Mouse (Mus musculus) embryonic facial prominence, embryonic 15.5 days (tissue): Measurements from ENCODE around the gene Thsd4. TPM values are rescaled to one million over a fixed set of nuclear protein-coding genes. Genes with fewer than 3 reads are reported as not detected.

ENCODE experiments used
- ATAC-seq: fragments of 200-750 bp; cut with Nextera tagmentation; 2 replicates; pipeline ENCODE4 v1.8.0; 2017; ENCODE audit warnings: low read depth, moderate TSS enrichment; ENCODE audit not compliant: insufficient number of reproducible peaks, low FRiP score, low TSS enrichment
- H3K27ac ChIP-seq: fragments of 300-500 bp; sonication (generic); replicated peaks from 2 replicates; pipeline ENCODE4 v1.5.1; 2015; ENCODE audit warnings: mild to moderate bottlenecking, inconsistent platforms
- H3K27me3 ChIP-seq: fragments of 300-500 bp; sonication (generic); 2 replicates; pipeline ENCODE4 v1.6.1; 2015; ENCODE audit warnings: inconsistent platforms
- H3K36me3 ChIP-seq: fragments of 300-500 bp; sonication (generic); 2 replicates; pipeline ENCODE4 v1.6.1; 2015; ENCODE audit warnings: mild to moderate bottlenecking, inconsistent platforms
- H3K4me1 ChIP-seq: fragments of 300-500 bp; sonication (generic); 2 replicates; pipeline ENCODE4 v1.6.1; 2015; ENCODE audit warnings: inconsistent platforms
- H3K4me2 ChIP-seq: fragments of 300-500 bp; sonication (generic); replicated peaks from 2 replicates; pipeline ENCODE4 v1.6.1; 2015; ENCODE audit warnings: mild to moderate bottlenecking, inconsistent platforms
- H3K4me3 ChIP-seq: fragments of 300-500 bp; sonication (generic); replicated peaks from 2 replicates; pipeline ENCODE4 v1.5.1; 2015; ENCODE audit warnings: mild to moderate bottlenecking, inconsistent platforms
- H3K9ac ChIP-seq: fragments of 300-500 bp; sonication (generic); 2 replicates; pipeline ENCODE4 v1.6.1; 2015; ENCODE audit warnings: inconsistent platforms
- H3K9me3 ChIP-seq: fragments of 300-500 bp; sonication (generic); replicated peaks from 2 replicates; pipeline ENCODE4 v1.6.1; 2016; ENCODE audit warnings: inconsistent platforms
- WGBS: fragments of 180-500 bp; shearing (Covaris S2); methylation state at CpG from one replicate; pipeline ENCODE4 v1.1.7; 2015; 5-methylcytosine and 5-hydroxymethylcytosine counted together
- polyA plus RNA-seq: library from polyadenylated mRNA; unstranded; fragments of >200 nt; fragmentation: Nextera tagmentation; extraction: Ambion mirVana; gene quantifications from 2 replicates; pipeline ENCODE4 v1.2.1, GENCODE M21; 2015

Thsd4 gene
- polyA plus RNA-seq, 1 experiment from 2014 or later, result 26.0 TPM

DNA sequence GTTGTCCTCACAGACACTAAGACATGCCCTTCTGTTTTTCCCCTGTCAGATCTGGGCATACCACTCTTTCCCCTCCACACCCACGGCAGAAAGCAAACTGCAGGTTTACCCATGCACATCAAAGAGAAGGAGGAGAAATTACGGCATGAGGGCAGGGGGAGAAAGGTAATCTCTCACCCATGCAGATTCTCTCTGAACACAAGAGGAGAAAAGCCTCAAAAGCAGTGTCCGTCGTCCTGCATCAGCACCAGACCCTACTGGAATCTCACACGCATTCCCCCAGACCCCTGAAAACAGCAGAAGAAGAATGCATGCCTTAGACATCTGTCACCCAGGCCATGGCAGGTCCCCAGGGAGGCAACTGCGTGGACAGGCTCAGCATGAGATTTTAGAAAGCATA lies 381.4 kb downstream of the Thsd4 start:
- no peaks in the 10 kb centered on the region for H3K36me3 ChIP-seq
- peak overlapping the region; percentile 42 for H3K4me2 ChIP-seq
- ATAC-seq, result no peak
- H3K9me3 ChIP-seq, result no peaks in the 10 kb centered on the region
- H3K4me3 ChIP-seq, result peak overlapping the region; percentile 37
- H3K27ac ChIP-seq, result peak overlapping the region; percentile 48
- H3K27me3 ChIP-seq, result no peaks in the 10 kb centered on the region
- 29% methylated on average over 6 of the region's 6 CpGs for WGBS
- peaks cover 25% of the 10 kb centered on the region for H3K4me1 ChIP-seq
- 0 out of 2 replicates have a peak overlapping the region, but pooled peaks have one; percentile 10 for H3K9ac ChIP-seq

DNA sequence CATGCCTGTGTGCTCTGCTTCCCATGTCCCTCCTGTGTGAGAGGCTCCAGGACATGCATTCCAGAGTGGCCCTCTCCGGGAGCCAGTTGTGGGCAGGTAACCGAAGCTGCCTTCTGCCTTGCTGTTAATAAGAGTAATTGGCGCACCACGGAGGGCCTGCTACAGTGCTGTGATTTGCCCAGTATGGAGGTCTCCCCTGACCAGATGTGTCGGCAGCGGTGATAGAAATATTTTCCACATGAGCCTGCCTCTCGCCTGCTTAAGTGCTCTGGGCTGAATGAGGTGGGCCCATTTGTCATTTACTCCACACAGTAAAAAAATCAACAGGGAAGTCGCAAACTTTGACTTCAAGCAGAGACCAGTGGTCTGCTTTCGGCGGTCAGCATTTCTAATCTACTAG lies 382.4 kb downstream of the Thsd4 start:
- Histone ChIP-seq H3K9me3 (no peaks in the 10 kb centered on the region), H3K27ac (0 out of 2 replicates have a peak overlapping the region, but pooled peaks have one; percentile 48), H3K36me3 (no peaks in the 10 kb centered on the region), H3K9ac (no peak overlapping the region), H3K4me2 (peak overlapping the region; percentile 42), H3K27me3 (no peaks in the 10 kb centered on the region), H3K4me1 (peaks cover 25% of the 10 kb centered on the region), H3K4me3 (peak overlapping the region; percentile 37)
- ATAC-seq, result no peak
- WGBS, result 49% methylated on average over 10 of the region's 10 CpGs

DNA sequence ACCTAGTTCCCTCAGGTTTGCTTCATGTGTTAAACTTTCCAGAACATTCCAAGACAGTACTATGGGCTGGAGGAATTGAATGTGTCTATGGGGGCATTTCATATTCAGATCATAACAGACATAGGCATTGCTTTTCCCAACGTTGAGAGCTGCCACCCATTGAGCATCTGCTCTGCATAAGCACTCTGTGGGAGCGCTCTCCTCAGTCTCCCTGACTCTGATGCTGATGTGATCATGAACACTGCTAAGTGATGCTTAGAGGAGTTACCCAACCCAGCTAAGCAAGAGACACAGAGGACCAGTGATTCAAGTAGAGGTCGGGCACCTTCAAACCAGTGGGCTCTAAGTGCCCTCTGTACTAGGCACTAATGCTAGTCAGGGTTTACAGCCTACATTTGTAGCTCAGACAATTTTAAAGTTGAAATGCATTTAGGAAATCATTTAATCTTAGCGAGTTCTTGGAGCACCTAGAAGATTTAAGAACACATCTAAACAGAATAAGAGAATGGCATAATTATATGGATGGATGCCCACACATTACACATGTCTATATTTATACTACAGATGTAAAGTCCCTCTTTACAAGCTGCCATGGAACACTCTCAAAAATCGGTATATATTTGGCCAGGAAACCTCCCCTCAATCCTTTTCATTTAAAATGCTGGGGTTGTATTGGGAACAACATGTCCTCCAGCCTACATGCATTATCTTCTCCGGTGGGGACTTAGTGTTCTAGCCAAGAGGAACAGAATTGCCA lies 392.4 kb downstream of the Thsd4 start:
- Histone ChIP-seq H3K4me2 (no peak overlapping the region), H3K27me3 (no peaks in the 10 kb centered on the region), H3K9me3 (no peaks in the 10 kb centered on the region), H3K9ac (no peak overlapping the region), H3K27ac (no peak overlapping the region), H3K36me3 (no peaks in the 10 kb centered on the region), H3K4me1 (peaks cover 8% of the 10 kb centered on the region), H3K4me3 (no peak overlapping the region)
- 69% methylated on average over 6 of the region's 6 CpGs for WGBS
- no peak for ATAC-seq

DNA sequence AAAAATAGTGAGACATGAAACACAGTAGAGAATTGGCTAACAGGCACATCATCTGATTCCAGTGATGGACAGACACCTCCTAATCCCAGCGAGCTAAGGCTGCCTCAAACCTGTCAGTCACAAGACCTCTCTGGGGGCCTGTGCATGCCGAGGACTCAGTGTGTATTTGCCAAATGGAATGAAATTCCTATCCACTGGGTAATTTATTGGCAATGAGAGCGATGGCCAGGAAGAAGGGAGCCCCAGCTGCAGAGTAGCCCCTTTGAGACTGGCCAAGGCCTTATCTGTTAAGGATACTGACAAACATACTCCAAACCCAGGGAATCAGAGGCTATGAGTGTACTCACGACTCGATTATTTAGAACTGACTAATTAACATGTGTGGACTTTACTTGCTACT lies 394.9 kb downstream of the Thsd4 start:
- no peaks in the 10 kb centered on the region for H3K27me3 ChIP-seq
- H3K36me3 ChIP-seq, result no peaks in the 10 kb centered on the region
- WGBS, result 68% methylated on average over 5 of the region's 5 CpGs
- no peak for ATAC-seq
- H3K27ac ChIP-seq, result no peak overlapping the region
- peaks cover 13% of the 10 kb centered on the region for H3K4me1 ChIP-seq
- H3K9me3 ChIP-seq, result no peaks in the 10 kb centered on the region
- no peak overlapping the region for H3K9ac ChIP-seq
- H3K4me3 ChIP-seq, result no peak overlapping the region
- H3K4me2 ChIP-seq, result no peak overlapping the region

DNA sequence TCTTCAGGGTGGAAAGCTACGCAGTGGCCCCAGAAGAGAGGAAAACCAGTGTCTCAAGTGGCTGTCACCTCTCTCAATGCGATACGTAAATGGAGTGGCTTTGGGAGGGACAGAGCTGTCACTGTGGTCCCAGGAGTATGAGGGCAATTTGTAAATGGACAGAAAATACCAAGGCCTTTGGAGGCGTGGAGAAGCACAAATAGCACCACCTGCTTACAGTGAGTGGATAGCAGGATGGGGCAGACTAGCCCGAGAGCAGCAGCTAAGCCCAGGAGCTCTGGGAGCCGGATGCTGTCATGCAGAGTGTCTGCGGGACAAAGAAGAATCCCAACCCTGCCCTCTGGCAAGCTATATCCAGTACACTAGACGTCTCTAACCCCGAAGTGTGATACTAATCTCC lies 397.7 kb downstream of the Thsd4 start:
- Histone ChIP-seq H3K27ac (no peak overlapping the region), H3K36me3 (no peaks in the 10 kb centered on the region), H3K27me3 (no peaks in the 10 kb centered on the region), H3K4me2 (no peak overlapping the region), H3K9ac (no peak overlapping the region), H3K9me3 (no peaks in the 10 kb centered on the region), H3K4me1 (peaks cover 37% of the 10 kb centered on the region), H3K4me3 (no peak overlapping the region)
- WGBS, result 66% methylated on average over 9 of the region's 9 CpGs
- ATAC-seq, result no peak

DNA sequence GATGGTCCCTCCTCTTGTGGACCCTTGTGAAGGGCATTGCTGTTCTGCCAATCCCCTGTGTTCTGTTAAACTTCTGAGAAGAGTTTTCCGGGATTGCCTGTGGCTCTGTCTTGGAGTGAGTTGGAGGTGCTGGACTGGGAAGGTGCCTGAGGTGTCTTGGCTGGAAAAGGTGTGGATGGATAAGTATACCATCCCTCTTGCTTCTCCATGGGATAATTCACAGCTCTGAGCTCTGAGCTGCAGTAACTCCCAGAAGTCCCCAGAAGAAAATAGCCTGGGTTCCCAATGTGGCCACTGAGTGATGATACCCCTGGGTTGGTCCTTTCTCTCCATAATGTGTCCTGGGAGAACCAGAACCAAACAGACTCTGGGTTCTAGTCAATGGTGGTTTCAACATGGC lies 398.8 kb downstream of the Thsd4 start:
- 87% methylated on average over 1 of the region's 1 CpGs for WGBS
- H3K4me2 ChIP-seq, result no peak overlapping the region
- H3K9me3 ChIP-seq, result no peaks in the 10 kb centered on the region
- H3K27ac ChIP-seq, result no peak overlapping the region
- peaks cover 42% of the 10 kb centered on the region for H3K4me1 ChIP-seq
- no peaks in the 10 kb centered on the region for H3K36me3 ChIP-seq
- H3K4me3 ChIP-seq, result no peak overlapping the region
- no peaks in the 10 kb centered on the region for H3K27me3 ChIP-seq
- no peak overlapping the region for H3K9ac ChIP-seq
- ATAC-seq, result no peak

DNA sequence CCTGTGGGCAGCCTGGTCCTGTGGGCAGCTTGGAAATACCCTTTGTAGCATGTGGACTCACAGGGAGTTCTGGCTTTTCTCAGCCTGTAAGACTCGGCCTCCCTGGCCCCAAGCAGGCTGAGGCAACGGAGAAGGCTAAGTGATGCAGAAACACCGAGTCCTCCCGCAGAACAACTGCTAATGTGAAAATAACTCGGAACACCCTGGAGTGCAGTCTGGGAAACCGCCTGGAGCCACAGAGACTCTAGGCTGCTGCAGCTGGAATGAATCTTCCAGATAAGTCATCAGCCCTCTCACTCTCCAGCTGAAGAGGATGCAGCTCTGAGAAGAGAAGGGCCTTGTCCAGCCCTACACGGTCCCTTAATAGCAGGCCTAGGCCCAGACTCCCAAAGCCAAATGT lies 402.0 kb downstream of the Thsd4 start:
- Histone ChIP-seq H3K9me3 (no peaks in the 10 kb centered on the region), H3K27ac (peak overlapping the region; percentile 87), H3K4me2 (no peak overlapping the region), H3K4me1 (peaks cover 33% of the 10 kb centered on the region), H3K36me3 (no peaks in the 10 kb centered on the region), H3K27me3 (no peaks in the 10 kb centered on the region), H3K4me3 (no peak overlapping the region), H3K9ac (no peak overlapping the region)
- peak; percentile 81 for ATAC-seq
- whole genome bisulfite sequencing, result 25% methylated on average over 7 of the region's 7 CpGs

DNA sequence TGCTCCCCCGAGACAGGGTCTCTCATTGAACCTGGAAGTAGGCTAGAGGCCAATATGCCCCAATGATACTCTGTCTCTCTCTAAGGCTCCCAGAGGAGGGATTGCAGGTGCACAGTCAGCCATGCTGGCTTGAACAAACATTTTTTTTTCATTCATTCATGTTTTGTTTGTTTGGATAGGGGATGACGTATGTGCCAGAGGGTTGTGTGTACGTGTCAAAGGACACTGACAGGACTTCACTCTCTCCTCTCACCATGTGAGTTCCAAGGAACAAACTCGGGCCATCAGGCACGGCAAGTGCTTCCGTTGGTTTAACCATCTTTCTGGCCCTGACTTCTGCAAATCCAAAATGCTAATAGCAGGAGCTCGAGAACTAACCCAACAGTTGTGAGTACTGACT lies 404.0 kb downstream of the Thsd4 start:
- Histone ChIP-seq H3K36me3 (no peaks in the 10 kb centered on the region), H3K4me1 (peaks cover 33% of the 10 kb centered on the region), H3K9me3 (no peaks in the 10 kb centered on the region), H3K27me3 (no peaks in the 10 kb centered on the region), H3K9ac (no peak overlapping the region), H3K4me3 (no peak overlapping the region), H3K4me2 (no peak overlapping the region), H3K27ac (no peak overlapping the region)
- ATAC-seq, result no peak
- 77% methylated on average over 7 of the region's 7 CpGs for WGBS

DNA sequence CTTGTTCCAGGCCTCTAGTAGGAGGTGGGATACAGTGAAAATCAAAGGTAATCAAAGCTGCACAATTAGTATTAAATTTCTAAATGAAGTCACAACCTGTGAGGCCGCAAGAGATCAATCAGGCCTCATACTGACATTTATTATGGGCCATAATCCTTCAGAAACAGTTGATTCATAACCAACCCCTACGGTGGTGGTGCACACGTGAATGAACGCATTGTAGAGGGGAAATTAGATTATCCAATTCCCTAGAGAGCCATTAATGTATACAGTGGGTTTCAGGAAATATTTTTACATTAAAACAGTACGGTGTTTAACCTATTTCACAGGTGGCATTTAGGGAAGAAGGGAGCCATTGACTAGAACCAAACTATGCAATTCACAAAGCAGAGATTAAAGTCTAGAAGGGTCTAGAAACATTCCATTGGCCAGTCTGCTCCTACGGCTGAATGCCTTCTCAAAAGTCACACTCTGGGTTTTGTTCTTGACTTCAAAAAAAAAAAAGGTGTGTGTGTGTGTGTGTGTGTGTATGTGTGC lies 406.1 kb downstream of the Thsd4 start:
- 61% methylated on average over 6 of the region's 6 CpGs for WGBS
- no peak for ATAC-seq

DNA sequence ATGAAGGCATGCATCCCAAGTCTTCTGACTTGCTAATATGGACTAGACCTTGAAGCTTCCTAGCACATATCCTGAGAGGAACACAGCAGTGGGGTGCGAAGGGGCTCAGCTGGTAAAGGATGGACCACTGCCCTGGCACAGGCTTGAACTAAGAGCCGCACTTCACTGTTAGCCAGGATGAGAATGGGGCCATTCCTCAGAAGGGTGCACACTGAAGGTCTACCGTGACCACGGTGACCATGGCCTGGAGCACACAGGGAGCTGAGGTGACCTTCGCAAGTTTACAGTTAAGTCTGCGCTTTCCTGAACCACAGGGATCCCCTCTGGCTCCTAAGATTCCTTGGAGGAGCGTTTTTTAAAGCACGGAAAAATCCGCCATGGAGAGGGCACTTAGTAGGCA lies 406.5 kb downstream of the Thsd4 start:
- H3K27ac ChIP-seq, result no peak overlapping the region
- no peak overlapping the region for H3K4me2 ChIP-seq
- no peak overlapping the region for H3K9ac ChIP-seq
- H3K27me3 ChIP-seq, result no peaks in the 10 kb centered on the region
- no peak overlapping the region for H3K4me3 ChIP-seq
- WGBS, result 89% methylated on average over 9 of the region's 9 CpGs
- H3K9me3 ChIP-seq, result no peaks in the 10 kb centered on the region
- peaks cover 21% of the 10 kb centered on the region for H3K4me1 ChIP-seq
- H3K36me3 ChIP-seq, result no peaks in the 10 kb centered on the region
- no peak for ATAC-seq

More for the DNA sequence above, 406.1 kb downstream of the Thsd4 start:
- no peaks in the 10 kb centered on the region for H3K36me3 ChIP-seq
- no peaks in the 10 kb centered on the region for H3K27me3 ChIP-seq
- H3K4me1 ChIP-seq, result peaks cover 23% of the 10 kb centered on the region
- H3K4me2 ChIP-seq, result no peak overlapping the region
- H3K9ac ChIP-seq, result no peak overlapping the region
- no peaks in the 10 kb centered on the region for H3K9me3 ChIP-seq
- no peak overlapping the region for H3K27ac ChIP-seq
- H3K4me3 ChIP-seq, result no peak overlapping the region

DNA sequence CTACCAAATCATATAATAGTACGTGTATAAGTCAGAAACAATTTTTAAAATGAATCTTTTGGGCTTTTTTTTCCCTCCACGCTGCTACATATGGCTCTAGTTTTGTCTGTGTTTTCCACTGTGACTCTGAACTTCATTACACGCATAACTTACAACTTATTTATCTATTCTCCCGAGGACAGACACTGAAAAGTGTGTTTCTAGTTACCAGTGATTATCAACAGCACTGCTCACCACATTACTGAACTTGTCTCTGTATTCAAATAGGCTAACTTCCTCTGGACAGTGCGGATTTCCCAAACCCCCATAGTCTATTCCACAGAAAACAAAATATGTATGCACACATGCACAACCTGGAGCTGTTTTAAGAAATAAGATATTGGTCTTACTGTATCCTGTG lies 411.6 kb downstream of the Thsd4 start:
- Histone ChIP-seq H3K4me2 (no peak overlapping the region), H3K4me1 (peaks cover 23% of the 10 kb centered on the region), H3K27me3 (no peaks in the 10 kb centered on the region), H3K27ac (peak overlapping the region; percentile 58; the same call in 1 of the 2 replicates), H3K9me3 (no peaks in the 10 kb centered on the region), H3K9ac (no peak overlapping the region), H3K36me3 (no peaks in the 10 kb centered on the region), H3K4me3 (no peak overlapping the region)
- peak; percentile 57; the same call in 1 of the 2 replicates for ATAC-seq
- 37% methylated on average over 5 of the region's 5 CpGs for WGBS

DNA sequence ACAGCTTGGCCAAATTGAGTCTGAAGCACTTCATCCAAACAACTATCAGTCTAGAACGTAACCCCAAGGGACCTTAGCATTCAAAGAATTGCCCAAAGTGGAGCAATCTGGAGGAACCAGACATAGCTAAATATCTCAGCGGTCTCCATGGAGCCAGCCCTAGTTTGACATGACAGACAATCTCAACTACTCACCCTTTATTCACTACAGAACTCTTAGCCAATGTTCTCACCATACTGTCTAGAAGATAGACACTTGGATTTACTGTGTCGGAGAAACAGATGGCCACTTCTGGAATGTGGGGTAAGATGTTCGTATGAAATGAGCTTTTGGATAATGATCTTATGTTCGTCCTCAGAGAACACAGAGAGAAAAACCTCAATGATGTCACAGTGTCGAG lies 415.2 kb downstream of the Thsd4 start:
- peak overlapping the region; percentile 66 for H3K27ac ChIP-seq
- no peak overlapping the region for H3K4me2 ChIP-seq
- no peaks in the 10 kb centered on the region for H3K36me3 ChIP-seq
- 66% methylated on average over 6 of the region's 6 CpGs for WGBS
- H3K9ac ChIP-seq, result no peak overlapping the region
- peaks cover 35% of the 10 kb centered on the region for H3K4me1 ChIP-seq
- ATAC-seq, result no peak
- H3K9me3 ChIP-seq, result no peaks in the 10 kb centered on the region
- no peaks in the 10 kb centered on the region for H3K27me3 ChIP-seq
- H3K4me3 ChIP-seq, result no peak overlapping the region
